Mouse (Mus musculus): ENCODE results near the gene Ppp2r2c. TPM values are rescaled to one million over a fixed set of nuclear protein-coding genes. Genes with fewer than 3 reads are reported as not detected.

The Ppp2r2c gene
- total RNA-seq, 2 experiments from 2014 or later, result not detected

DNA sequence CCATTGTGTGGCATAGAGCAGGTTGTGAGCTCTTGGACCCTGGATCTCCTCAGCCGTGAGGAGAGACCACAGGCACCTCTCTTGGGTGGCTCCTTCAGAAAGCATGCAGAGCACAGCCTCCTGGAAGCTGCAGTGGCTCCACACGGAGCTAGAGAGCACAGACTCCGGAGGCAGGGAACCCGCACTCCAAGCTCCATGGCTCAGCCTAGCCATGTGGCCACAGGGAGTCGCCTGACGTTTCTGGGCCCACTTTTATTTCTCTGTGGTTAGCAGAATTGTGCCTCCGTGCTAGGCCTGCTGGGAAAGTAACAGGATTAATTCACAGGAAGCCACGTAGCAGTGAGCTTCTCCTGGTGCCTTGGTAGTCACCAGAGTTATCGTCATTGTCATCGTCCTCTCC lies 25.8 kb downstream of the Ppp2r2c start:
- no peak for ATAC-seq (replicated peaks; ENCODE audit: low FRiP score, low TSS enrichment, poor library complexity, severe bottlenecking)

DNA sequence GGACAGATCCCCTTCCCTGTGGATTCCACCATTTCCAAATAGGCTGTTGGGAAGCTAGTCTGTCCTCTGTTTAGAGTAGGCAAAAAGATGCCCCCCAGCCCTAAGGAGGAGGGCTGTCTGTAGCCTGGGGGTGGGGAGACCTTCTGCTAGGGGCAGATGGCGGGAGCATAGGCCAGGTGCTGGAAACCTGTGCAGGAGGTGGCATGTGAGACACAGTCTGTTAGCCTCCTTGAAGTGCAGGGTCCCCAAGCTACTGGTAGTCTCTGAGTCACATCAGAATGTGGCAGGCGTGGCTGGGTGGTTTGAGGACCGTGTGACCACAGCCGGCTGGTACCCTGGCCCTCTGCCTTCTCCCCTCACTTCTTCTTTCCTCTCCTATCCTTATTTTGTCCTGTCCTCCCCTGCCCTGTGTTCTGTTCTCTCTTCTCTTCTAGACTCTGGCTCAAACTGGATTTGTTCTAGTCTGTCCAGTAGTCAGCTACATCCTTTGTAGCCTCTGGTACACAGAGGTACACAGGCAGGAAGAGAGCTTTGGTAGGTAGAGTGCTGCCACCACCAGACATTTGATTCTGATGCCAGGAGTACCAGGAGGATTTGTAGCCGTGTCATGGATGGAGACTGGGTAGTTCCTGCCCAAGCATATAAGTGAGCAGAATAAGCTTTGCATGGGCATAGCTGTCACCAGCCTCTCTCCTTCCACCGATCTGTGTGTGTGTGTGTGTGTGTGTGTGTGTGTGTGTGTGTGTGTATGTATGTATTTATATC lies 26.5 kb downstream of the Ppp2r2c start:
- ATAC-seq (replicated peaks; ENCODE audit: low FRiP score, low TSS enrichment, poor library complexity, severe bottlenecking), result no peak

DNA sequence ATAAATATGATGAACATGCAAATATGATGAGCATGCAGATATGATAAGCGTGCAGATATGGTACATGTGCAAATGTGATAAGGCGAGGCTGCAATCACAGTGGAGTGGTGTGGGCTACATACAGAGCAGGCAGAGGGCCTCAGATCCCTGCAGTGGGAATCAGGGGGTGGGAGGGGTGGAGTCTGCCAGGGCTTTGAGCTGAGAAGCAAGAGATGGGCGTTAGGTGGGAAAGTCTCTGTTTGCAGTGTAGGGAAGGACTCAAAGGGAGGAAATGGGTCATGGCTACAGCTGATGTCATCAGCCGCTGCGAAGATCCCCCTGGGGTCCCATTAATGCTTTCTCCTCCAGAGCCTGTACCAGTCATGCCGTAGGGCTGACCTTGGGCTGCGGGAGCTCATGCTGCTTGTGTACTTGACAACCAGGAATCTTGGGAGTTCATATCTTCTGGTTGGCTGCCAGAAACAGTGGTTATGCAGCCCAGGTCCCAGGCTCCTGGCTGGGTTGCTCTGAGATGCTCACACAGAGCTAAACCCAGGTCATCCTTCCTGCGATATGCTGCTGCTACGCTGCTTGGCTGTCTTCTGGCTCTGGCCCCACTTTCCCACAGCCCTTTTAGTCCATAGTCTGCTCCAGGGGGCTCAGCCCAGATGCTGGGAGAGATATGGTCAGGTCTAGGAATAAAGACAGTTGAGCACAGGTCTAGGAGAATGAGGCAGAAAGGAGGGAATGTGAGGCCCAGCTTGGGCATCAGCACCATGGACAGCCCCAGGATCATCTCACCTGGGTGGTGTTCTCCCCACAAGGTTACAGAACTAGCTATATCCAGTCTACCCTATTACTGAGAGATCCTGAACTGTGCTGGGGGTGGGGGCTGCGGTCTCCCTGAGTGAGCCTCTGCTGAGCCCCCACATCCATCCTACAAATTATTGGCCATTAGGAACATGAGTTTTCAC lies 27.6 kb downstream of the Ppp2r2c start:
- no peak for ATAC-seq (replicated peaks; ENCODE audit: low FRiP score, low TSS enrichment, poor library complexity, severe bottlenecking)

DNA sequence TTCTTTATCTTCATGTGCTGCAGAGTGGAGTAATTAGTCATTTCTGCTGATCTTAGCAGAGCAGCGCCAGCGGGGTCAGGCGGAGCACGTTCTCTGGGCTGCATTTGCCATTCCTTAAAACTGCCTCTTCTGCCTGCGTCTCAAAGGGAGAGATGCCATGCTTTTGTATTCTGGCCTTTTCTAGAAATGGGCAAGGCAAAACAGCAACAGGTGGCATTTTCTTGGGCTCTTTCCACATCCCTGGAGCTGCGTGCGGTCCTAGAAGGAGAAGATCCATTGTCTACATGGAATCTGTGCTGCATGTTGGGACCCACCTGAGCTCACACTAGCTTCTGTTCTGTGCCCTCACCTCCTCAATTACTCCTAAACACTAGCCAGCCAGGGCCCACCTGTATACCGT lies 29.7 kb downstream of the Ppp2r2c start:
- ATAC-seq (replicated peaks; ENCODE audit: low FRiP score, low TSS enrichment, poor library complexity, severe bottlenecking), result no peak

DNA sequence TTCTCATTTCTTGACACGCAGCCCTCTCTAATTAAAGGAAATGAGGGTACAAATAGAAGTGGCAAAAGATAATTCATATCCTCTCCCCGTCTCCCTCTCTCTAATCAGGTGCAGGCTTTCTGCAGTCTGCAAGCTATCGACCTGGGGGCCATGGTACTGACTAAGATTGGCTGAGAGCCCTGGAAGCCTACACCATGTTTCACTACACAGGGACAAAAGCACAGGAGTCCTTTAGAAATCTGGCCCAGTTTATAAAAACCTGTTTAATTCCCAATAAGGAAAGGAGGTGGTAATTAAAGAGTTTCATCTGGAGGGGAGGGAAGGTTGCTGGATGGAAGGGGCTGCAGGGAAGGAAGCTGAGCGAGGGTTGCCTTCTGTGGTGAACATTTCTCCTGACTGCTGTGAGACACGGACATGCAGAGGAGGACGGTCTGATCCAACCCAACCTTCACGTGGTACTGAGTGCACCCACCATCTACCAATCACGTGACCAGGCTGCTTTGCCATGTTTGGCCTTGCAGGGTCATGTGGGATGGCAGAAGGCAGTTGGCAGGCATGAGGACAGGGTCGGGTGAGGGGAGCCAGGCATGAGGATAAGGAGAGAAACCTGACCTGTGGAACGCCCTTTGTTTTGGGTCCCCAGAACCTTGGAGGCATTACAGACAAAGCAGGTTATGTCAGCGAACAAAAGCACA lies 30.2 kb downstream of the Ppp2r2c start:
- no peak for ATAC-seq (replicated peaks; ENCODE audit: low FRiP score, low TSS enrichment, poor library complexity, severe bottlenecking)

DNA sequence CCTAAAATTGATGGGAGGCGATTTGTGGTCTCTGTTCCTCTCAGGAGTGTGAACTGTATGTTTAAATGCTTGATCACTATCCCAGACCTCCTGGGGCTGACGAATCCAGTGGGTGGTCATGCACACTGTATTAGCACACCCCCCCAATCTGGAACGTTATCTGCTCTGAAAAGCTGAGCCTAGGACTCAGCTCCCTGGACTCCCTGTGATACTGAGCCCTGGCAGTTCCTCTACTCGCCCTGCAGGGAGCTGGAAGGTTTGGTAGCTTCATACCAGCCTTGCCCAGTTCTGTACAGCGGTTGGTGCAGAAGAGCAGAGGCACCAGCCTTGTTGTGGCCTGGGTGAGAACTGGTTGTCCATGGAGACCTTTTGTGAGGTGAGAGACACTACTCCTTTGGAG lies 31.1 kb downstream of the Ppp2r2c start:
- ATAC-seq (replicated peaks; ENCODE audit: low FRiP score, low TSS enrichment, poor library complexity, severe bottlenecking), result no peak

DNA sequence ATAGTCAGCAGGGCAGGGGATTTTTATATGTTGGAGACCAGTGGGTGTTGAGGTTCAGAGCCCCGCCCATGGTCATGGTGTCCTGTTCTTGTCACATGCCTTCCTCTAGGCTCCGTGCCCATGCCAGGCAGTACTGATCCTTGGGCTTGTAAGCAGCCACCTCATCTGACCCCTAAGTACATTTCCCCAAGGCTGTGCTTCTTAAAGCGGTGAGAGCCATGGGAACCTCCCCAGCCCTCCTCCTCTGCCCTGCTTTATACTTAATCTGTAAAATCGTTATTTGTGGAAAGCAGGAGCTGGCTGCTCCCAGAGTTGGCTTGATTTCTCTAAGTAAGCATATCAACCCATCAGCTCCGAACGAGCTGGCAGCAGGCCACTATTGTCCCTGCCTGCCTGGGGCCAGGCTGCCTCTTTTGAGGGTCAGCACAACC lies 31.9 kb downstream of the Ppp2r2c start:
- ATAC-seq (replicated peaks; ENCODE audit: low FRiP score, low TSS enrichment, poor library complexity, severe bottlenecking), result no peak

DNA sequence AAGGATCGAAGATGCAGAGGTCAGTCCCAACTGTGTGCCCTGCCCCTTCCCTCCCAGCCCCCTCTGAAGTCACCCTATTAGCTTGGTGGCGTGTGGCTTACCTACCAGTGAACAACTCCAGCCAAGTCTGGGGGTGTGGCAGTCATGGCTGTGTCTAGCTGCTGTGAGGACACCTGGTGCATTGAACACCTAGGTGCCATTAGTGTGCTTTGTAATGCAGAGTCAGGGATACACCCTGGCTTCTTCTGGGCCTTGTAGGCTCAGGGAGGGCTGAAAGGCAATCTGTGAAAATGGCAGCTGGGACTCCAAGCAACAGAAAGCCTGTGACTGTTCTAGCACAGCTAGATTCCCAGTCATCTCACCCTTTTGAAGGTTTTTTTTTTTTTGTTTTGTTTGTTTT lies 34.5 kb downstream of the Ppp2r2c start:
- no peak for ATAC-seq (replicated peaks; ENCODE audit: low FRiP score, low TSS enrichment, poor library complexity, severe bottlenecking)

DNA sequence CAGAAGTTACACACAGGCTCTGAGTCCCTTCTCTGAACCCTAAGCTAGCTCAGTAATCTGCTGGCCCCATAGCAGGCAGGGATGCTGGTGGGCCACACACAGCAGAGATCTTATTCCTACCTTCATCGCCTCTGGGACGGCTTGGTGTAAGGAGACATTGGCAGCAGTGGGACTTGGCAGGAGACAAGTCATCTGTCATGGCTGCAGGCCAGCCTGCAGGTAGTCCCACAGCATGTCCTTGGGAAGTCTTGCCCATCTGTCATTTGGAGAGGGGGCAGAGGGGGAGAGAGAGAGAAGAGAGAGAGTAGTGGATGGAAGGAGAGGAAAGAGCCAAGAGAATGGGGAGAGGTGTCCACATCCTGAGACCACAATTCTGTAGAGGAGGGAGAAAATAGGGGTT lies 35.8 kb downstream of the Ppp2r2c start:
- ATAC-seq (replicated peaks; ENCODE audit: low FRiP score, low TSS enrichment, poor library complexity, severe bottlenecking), result no peak

DNA sequence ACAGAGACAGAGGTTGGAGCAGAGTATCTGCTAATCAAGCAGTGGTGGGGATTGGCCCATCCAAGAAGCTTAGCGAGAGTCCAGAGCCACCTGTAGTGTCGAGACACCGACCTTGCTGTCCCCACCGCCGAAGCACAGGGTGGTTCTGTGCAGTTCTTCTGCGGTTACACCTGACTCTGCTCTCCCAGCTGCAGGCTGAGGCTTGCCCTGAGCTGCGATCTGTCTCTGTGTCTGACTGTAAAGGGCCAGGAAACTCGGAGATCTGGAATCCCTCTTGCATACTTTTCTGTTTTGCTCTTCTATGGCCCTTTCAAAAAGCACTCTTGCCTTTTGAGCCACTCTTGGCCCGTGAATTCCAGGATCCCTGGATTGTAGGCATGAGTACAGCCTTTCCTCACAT lies 36.4 kb downstream of the Ppp2r2c start:
- ATAC-seq (replicated peaks; ENCODE audit: low FRiP score, low TSS enrichment, poor library complexity, severe bottlenecking), result no peak

DNA sequence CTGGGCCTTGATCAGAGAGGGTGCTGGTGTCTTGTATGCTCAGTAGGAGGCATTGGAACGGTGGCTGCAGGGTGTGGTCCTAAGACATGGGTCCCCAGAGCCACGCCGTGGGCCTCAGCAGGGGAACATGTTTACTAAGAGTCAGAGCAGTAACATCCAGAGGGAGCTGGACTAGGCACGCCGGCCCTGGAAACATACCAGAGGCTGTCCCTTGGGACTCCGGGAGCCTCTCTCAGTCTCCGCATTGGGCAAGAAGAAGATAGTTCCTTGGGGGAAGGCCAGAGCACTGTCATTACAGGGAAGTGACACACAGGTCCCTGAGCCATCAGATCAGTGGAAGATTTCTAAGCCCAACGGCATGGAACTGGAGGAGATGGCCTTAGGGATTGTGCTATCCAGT lies 36.9 kb downstream of the Ppp2r2c start:
- no peak for ATAC-seq (replicated peaks; ENCODE audit: low FRiP score, low TSS enrichment, poor library complexity, severe bottlenecking)

DNA sequence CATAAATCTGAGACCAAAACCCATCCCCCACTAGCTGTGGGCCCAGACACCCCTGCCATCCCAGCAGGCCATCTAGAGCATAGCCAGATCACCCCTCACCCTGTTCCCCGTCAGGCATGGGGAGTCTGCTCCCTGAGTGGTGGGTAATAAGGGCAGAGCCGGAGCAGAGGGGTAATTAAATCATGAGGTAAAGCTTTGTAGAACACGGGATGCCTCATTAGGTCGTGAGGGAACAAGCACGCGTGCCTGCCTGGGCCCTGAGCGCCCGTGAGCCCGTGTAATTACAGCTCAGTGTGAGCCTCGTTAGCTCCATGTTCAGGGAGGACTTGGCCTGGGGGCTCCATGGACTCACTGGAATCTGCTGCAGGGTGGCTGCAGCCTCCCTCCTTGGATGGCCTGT lies 39.4 kb downstream of the Ppp2r2c start:
- ATAC-seq (replicated peaks; ENCODE audit: low FRiP score, low TSS enrichment, poor library complexity, severe bottlenecking), result no peak

DNA sequence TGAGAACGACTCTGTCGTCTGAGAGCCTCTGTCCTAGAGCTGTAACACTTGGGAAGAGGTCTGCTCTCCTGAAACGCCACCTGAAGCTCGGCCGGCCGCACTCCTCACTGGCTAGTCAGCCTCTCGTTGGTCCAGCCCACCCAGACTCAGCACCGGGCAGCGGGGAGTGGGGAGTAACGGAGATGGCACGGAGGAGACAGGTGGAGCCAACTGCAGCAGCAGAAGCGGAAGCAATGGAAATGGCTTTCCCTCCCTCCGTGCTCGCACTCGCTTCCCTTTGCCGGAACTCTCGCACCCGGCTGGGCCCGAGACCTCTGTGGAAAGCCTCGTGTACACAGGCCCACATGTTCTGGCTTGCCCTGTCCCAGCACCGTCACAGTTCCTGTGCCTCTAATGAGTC lies 41.2 kb downstream of the Ppp2r2c start:
- no peak for ATAC-seq (replicated peaks; ENCODE audit: low FRiP score, low TSS enrichment, poor library complexity, severe bottlenecking)

DNA sequence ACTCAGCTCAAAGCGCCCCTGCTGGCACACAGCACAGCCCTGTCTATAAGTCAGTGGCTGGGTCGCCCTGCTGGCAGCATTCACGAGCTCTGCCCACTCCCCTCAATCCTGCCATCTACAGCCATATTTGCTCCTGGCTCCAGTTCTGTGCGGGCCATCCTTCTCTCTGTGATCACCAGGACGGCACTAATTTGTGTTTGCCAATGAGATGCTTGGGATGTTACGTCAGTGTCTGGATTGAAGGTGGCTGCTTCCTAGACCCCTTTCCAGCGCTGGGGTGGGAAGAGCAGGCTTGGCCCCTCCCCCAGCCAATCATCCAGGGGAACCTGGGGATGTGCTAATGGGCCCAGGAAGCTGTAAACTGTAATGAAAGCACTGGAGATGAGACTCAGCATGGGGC lies 42.7 kb downstream of the Ppp2r2c start:
- no peak for ATAC-seq (replicated peaks; ENCODE audit: low FRiP score, low TSS enrichment, poor library complexity, severe bottlenecking)

DNA sequence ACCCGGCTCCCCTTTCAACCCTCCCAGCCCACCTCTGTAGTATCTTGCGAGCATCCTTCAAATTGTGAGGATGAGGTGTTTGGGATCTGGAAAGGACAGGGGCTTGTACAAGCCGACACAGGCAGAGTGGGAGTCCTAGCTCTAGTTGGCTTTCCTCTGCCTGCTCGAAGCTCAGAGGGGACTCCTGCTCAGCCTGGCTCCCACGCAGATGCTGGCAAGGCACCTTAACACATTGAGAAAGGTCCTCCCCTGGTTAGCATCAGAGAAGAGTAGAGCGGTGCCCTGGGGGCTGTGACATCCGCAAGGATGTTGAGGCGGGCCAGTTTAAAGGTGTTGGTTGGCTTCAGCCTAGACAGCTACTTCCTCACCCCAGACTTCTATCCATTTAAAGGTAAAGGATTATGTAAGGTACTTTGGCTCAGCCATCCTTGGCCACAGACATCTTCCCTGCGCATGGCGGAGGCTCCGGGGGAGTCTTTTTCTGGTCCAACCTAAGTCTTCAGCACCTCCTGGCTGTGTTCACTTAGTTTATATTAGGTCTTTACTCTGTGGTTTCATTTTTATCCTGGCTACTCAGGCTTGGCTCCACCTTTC lies 43.5 kb downstream of the Ppp2r2c start:
- no peak for ATAC-seq (replicated peaks; ENCODE audit: low FRiP score, low TSS enrichment, poor library complexity, severe bottlenecking)

DNA sequence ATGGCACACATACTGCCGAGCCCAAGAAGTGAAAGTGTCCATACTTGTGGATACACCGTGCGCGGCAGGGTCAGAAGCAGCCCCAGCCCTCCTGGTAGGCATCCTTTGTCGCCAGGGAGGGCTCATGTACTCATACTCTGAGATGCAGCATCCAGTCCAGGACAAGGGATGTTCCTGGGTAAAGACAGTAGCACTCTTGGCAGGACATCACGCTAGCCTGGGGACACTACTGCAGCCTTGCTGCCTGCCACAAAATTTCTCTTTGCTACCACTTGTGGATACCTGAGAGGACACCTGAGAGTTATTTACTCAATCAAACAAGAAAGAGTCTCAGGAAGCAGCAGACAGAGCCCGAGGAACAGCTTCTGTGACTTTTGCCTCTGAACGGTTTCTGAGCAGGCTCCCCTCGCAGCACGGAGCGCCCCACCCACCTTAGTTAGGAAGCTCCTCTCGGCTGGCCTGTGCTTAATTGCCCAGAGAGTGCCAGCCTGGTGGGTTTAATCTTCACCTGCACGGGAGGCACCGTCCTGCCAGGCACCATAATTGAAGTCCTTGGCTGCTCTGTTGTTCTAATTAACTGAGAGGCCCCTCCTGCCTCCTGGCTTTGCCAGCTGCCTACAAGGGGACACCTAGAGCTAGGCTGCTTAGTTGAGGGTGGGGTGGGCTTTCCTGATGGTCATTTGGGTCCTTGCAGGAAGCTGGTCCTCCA lies 44.4 kb downstream of the Ppp2r2c start:
- no peak for ATAC-seq (replicated peaks; ENCODE audit: low FRiP score, low TSS enrichment, poor library complexity, severe bottlenecking)

DNA sequence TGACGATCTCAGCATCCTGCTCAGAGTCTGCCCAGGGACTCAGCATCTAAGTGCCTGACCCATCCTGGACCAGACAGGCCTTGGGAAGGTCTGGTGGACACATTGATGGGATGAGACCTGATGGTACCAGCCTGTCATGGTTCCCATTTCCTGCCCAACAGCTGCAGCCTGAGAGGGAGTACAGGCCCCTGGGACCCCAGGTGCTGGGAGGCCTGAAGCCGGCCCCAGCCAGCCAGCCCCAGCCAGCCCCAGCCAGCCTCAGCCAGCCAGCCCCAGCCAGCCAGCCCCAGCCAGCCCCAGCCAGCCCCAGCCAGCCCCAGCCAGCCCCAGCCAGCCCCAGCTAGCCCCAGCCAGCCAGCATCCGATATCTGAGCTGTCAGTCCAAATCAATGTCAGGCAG lies 46.9 kb downstream of the Ppp2r2c start:
- ATAC-seq (replicated peaks; ENCODE audit: low FRiP score, low TSS enrichment, poor library complexity, severe bottlenecking), result no peak

DNA sequence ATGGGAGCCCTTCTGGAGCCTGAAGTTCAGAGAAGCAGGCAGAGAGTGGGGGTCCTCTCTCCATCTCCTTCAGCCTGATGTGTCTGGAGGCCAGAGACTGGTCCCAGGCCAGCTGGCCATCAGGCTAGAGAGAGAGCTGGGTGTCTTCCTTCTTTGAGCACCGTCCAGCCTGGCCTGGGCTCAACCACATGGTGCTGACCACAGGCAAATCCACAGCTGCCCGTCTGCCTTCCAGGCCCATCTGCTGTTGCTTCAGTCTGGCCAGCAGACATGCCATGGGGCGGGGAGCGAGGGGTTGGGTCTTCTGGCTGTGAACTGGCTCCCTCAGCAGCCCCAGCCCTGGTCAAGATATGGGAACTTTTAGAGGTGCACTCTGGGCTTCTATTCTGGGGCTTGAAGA lies 48.3 kb downstream of the Ppp2r2c start:
- ATAC-seq (replicated peaks; ENCODE audit: low FRiP score, low TSS enrichment, poor library complexity, severe bottlenecking), result no peak

DNA sequence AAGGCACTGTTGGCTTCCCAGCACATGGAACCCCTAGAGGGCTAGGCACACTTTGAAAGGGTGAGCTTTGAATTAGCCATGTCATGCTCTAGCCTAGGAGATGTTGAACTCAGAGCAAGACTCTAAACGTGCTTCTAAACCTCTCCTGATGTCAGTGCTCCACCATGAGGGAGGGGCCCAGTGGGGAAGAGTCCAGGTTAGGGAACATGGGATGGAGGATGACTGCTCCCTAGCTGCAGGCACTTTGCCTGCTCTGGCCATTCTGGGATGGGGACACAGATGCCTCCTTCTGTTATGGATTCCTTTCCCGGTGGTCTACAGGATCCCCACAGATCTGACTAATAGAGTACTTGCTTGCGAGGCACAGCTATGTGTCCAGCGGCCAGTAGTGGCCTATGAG lies 48.9 kb downstream of the Ppp2r2c start:
- no peak for ATAC-seq (replicated peaks; ENCODE audit: low FRiP score, low TSS enrichment, poor library complexity, severe bottlenecking)
